13 mouse cellular contexts compared by ENCODE assay signal in the genomic region with DNA sequence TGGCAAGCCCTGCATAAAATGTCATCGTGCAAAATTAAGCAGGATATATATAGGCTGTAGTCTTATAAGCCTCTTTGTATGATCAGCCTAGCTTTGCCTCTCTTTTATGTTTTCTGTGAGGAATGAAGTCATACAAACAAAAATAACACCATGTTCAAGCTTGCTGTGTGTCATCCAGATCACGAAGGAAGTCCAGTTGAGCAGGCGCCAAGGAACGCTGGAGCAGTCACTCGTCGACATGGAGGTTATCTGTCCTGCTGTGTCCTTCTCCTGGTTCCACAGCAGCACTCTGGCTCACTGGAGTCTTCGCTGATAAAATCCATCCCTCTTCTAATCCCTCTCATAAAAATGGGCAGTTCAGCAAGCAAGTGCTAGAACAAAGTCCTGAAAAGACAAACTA.
DNase-seq lines count a peak whose midpoint lies in the region; ATAC-seq and TF ChIP-seq lines count a peak whose summit lies in the region.
"Had no signal": no experiment of that assay in that cellular context is flagged by ENCODE, and none has a peak within 500 bp of the region (broad histone marks: within the 10 kb centered on the region; RNA-seq: fewer than 3 reads in every experiment).

No protein-coding gene starts in this region.

- peaks cover 28% of the 10 kb centered on the region for H3K27me3 ChIP-seq in hindbrain, embryonic 14.5 days (ENCODE audit: control insufficient read depth, insufficient read depth, low read length)
- H3K27me3 ChIP-seq in hindbrain, postnatal 0 days (ENCODE audit: insufficient read depth, low read length) = peaks cover 4% of the 10 kb centered on the region; the same call in 1 of the 2 replicates
- peaks cover 46% of the 10 kb centered on the region for H3K27me3 ChIP-seq in midbrain, postnatal 0 days (ENCODE audit: insufficient read depth, low read length)

- no peak for DNase-seq in hindbrain, embryonic 14.5 days (ENCODE audit: low spot score)
- no peak for DNase-seq in hindbrain, postnatal 0 days (ENCODE audit: low spot score)
- peak; percentile 70 for DNase-seq in gastrocnemius, postnatal 25 days
- DNase-seq in kidney, postnatal 10 days = peak; percentile 79
- no peak for DNase-seq in cerebellum, postnatal 36 days
- DNase-seq in midbrain, postnatal 0 days (ENCODE audit: low spot score) = no peak
- no peak for DNase-seq in spleen, postnatal 14 days (ENCODE audit: low spot score in 2 of 2)
- DNase-seq: cerebellum, adult 8-10 months; liver; lung, postnatal 4 days had no signal

- peaks cover 10% of the 10 kb centered on the region for H3K36me3 ChIP-seq in hindbrain, embryonic 14.5 days (replicated peaks; ENCODE audit: control insufficient read depth, insufficient read depth)
- no peaks in the 10 kb centered on the region for H3K36me3 ChIP-seq in hindbrain, postnatal 0 days (ENCODE audit: insufficient read depth, low read length)
- no peaks in the 10 kb centered on the region for H3K36me3 ChIP-seq in midbrain, postnatal 0 days (ENCODE audit: insufficient read depth, low read length)

- H3K9me3 ChIP-seq in hindbrain, embryonic 14.5 days (ENCODE audit: control insufficient read depth, low read length) = no peaks in the 10 kb centered on the region
- H3K9me3 ChIP-seq in hindbrain, postnatal 0 days (ENCODE audit: low read length) = no peaks in the 10 kb centered on the region
- no peaks in the 10 kb centered on the region for H3K9me3 ChIP-seq in midbrain, postnatal 0 days (ENCODE audit: low read length)

- H3K4me1 ChIP-seq in hindbrain, embryonic 14.5 days (replicated peaks; ENCODE audit: control insufficient read depth, insufficient read depth, low read length) = peaks cover 18% of the 10 kb centered on the region; the same call in 1 of the 2 replicates
- peaks cover 10% of the 10 kb centered on the region; the same call in 1 of the 2 replicates for H3K4me1 ChIP-seq in hindbrain, postnatal 0 days (ENCODE audit: insufficient read depth, low read length)
- H3K4me1 ChIP-seq in brown adipose tissue, adult 24 weeks (ENCODE audit: control insufficient read depth, insufficient read depth, insufficient read length, low read length) = peaks cover 9% of the 10 kb centered on the region
- H3K4me1 ChIP-seq in midbrain, postnatal 0 days (ENCODE audit: insufficient read depth, low read length) = peaks cover 7% of the 10 kb centered on the region; the same call in 1 of the 2 replicates

- TF ChIP-seq CTCF in hindbrain, postnatal 0 days (IDR thresholded peaks at IDR 0.05; ENCODE audit: low read depth) = no peak
- no peak for TF ChIP-seq CTCF in midbrain, postnatal 0 days (IDR thresholded peaks at IDR 0.05)

- ATAC-seq in hindbrain, embryonic 14.5 days (ENCODE audit: low FRiP score) = no peak
- no peak for ATAC-seq in hindbrain, postnatal 0 days
- ATAC-seq in midbrain, postnatal 0 days (ENCODE audit: low FRiP score) = no peak
- ATAC-seq: CD4-positive, CD25-positive, alpha-beta regulatory T cell, adult 4 months had no signal

- H3K9ac ChIP-seq in hindbrain, embryonic 14.5 days = no peak overlapping the region
- no peak overlapping the region for H3K9ac ChIP-seq in hindbrain, postnatal 0 days (replicated peaks; ENCODE audit: low read length)
- no peak overlapping the region for H3K9ac ChIP-seq in midbrain, postnatal 0 days (replicated peaks; ENCODE audit: low read length, poor library complexity, severe bottlenecking)

- no peak overlapping the region for H3K4me3 ChIP-seq in hindbrain, embryonic 14.5 days (replicated peaks; ENCODE audit: low read length)
- H3K4me3 ChIP-seq in hindbrain, postnatal 0 days (ENCODE audit: low read length) = no peak overlapping the region
- no peak overlapping the region for H3K4me3 ChIP-seq in brown adipose tissue, adult 24 weeks (ENCODE audit: insufficient read depth, low read depth, low read length)
- no peak overlapping the region for H3K4me3 ChIP-seq in midbrain, postnatal 0 days (ENCODE audit: low read depth, low read length)
- H3K4me3 ChIP-seq: left cerebral cortex, adult 2 months had no signal

- H3K27ac ChIP-seq in hindbrain, embryonic 14.5 days = peak overlapping the region; percentile 38; the same call in 1 of the 2 replicates
- no peak overlapping the region for H3K27ac ChIP-seq in hindbrain, postnatal 0 days
- peak overlapping the region; percentile 15; the same call in 1 of the 2 replicates for H3K27ac ChIP-seq in brown adipose tissue, adult 24 weeks (replicated peaks; ENCODE audit: low read depth, low read length)
- H3K27ac ChIP-seq in midbrain, postnatal 0 days (ENCODE audit: low read depth, low read length) = no peak overlapping the region
- H3K27ac ChIP-seq: left cerebral cortex, adult 2 months had no signal

- 68% methylated on average over 7 of the region's 7 CpGs for WGBS in hindbrain, embryonic 14.5 days
- 42% methylated on average over 7 of the region's 7 CpGs for WGBS in hindbrain, postnatal 0 days
- WGBS in midbrain, postnatal 0 days = 63% methylated on average over 7 of the region's 7 CpGs

- H3K4me2 ChIP-seq in hindbrain, embryonic 14.5 days (replicated peaks) = no peak overlapping the region
- no peak overlapping the region for H3K4me2 ChIP-seq in hindbrain, postnatal 0 days (ENCODE audit: low read depth, low read length)
- no peak overlapping the region for H3K4me2 ChIP-seq in midbrain, postnatal 0 days (ENCODE audit: low read depth, low read length, poor library complexity, severe bottlenecking)

Comparison
In these comparisons a context has a peak if more than half of its experiments do, and no peak if none do; other contexts are left out.
1. H3K27ac ChIP-seq: peak in hindbrain, embryonic 14.5 days (single experiment) and brown adipose tissue, adult 24 weeks (single experiment); none in hindbrain, postnatal 0 days (single experiment) and midbrain, postnatal 0 days (single experiment).
2. DNase-seq: peak in gastrocnemius, postnatal 25 days (single experiment) and kidney, postnatal 10 days (single experiment); none in hindbrain, embryonic 14.5 days (single experiment), hindbrain, postnatal 0 days (single experiment), cerebellum, postnatal 36 days (0 of 2), midbrain, postnatal 0 days (single experiment) and spleen, postnatal 14 days (0 of 2).